Mouse (Mus musculus) lung, adult 2 months (tissue): Measurements from ENCODE around the gene Pan3.

Experiments
- CTCF ChIP-seq: fragments of 200-500 bp; IDR thresholded peaks from 2 replicates; pipeline ENCODE4 v1.5.1; 2011; ENCODE audit warnings: mild to moderate bottlenecking, low read length, control low read depth; ENCODE audit not compliant: insufficient read depth
- POLR2A ChIP-seq: fragments of 200-500 bp; IDR thresholded peaks from 2 replicates; pipeline ENCODE4 v1.6.1; 2011; ENCODE audit warnings: low read depth, mild to moderate bottlenecking, control low read depth, low read length, borderline replicate concordance; ENCODE audit errors: extremely low read depth

GRCm38 (mm10) chr5:147490907-147491306 lies 60.9 kb downstream of the Pan3 start:
- TF ChIP-seq CTCF (no peak), POLR2A (no peak)
